Mouse (Mus musculus) thymus, postnatal 14 days (tissue): ENCODE measurements at regions not wholly inside any gene's neighbourhood (a gene's known extent, or its start where the extent isn't known, plus 50 kb on each side); places are given as distances from the start of the nearest gene placed in this dataset.

Experiments used
- DNase-seq: peaks from one replicate; pipeline ENCODE4 v3.0.0; 2021

GRCm38 (mm10) chr2:144172100-144172770 lies 98.2 kb upstream of the Mgme1 start:
- DNase-seq: no peak

- no peak for DNase-seq
Observed at GRCm38 (mm10) chr2:144173358-144174106, 96.9 kb upstream of the Mgme1 start.

GRCm38 (mm10) chr2:144174366-144175035 lies 96.0 kb upstream of the Mgme1 start:
- no peak for DNase-seq

- no peak for DNase-seq
Observed at GRCm38 (mm10) chr2:144176508-144177170, 93.8 kb upstream of the Mgme1 start.

GRCm38 (mm10) chr2:144177268-144177667 lies 93.2 kb upstream of the Mgme1 start:
- DNase-seq: no peak

GRCm38 (mm10) chr2:144177920-144178319 lies 92.5 kb upstream of the Mgme1 start:
- DNase-seq: peak; percentile 29

- DNase-seq: no peak
Observed at GRCm38 (mm10) chr2:144182108-144182507, 88.4 kb upstream of the Mgme1 start.

- no peak for DNase-seq
Observed at GRCm38 (mm10) chr2:144182542-144182941, 87.9 kb upstream of the Mgme1 start.

- DNase-seq: no peak
Observed at GRCm38 (mm10) chr2:144183371-144183944, 87.0 kb upstream of the Mgme1 start.

GRCm38 (mm10) chr2:144185175-144185574 lies 85.3 kb upstream of the Mgme1 start:
- DNase-seq: no peak

GRCm38 (mm10) chr2:144186426-144186825 lies 84.0 kb upstream of the Mgme1 start:
- no peak for DNase-seq

- DNase-seq: no peak
Observed at GRCm38 (mm10) chr2:144188076-144188475, 82.4 kb upstream of the Mgme1 start.

- no peak for DNase-seq
Observed at GRCm38 (mm10) chr2:144188485-144188884, 82.0 kb upstream of the Mgme1 start.

GRCm38 (mm10) chr2:144189756-144190155 lies 80.7 kb upstream of the Mgme1 start:
- DNase-seq: no peak

- DNase-seq: no peak
Observed at GRCm38 (mm10) chr2:144191018-144191417, 79.4 kb upstream of the Mgme1 start.

GRCm38 (mm10) chr2:144191707-144192106 lies 78.8 kb upstream of the Mgme1 start:
- DNase-seq: no peak

GRCm38 (mm10) chr2:144192428-144192827 lies 78.0 kb upstream of the Mgme1 start:
- DNase-seq: no peak

GRCm38 (mm10) chr2:144195851-144196250 lies 74.6 kb upstream of the Mgme1 start:
- DNase-seq: no peak

GRCm38 (mm10) chr2:144197139-144197538 lies 73.3 kb upstream of the Mgme1 start:
- DNase-seq: peak; percentile 62

- DNase-seq: no peak
Observed at GRCm38 (mm10) chr2:144198326-144199051, 72.0 kb upstream of the Mgme1 start.
